Mouse (Mus musculus) regulatory T cell (primary cell): ENCODE measurements at regions not wholly inside any gene's neighbourhood (a gene's known extent, or its start where the extent isn't known, plus 50 kb on each side); places are given as distances from the start of the nearest gene placed in this dataset.

Source experiments
- in situ Hi-C: fragments of 300-600 bp; cut with MboI, MseI; formaldehyde crosslinking; loops from one replicate; pipeline ENCODE4 v1.15.1; 2025; ENCODE audit warnings: high pct_unique_total_duplicates

GRCm38 (mm10) chr10:19412926-19413325, 56.6 kb downstream of the Olig3 start:
- in situ Hi-C loops, result no loop called here

- in situ Hi-C loops, result no loop called here
These were observed 57.6 kb downstream of the Olig3 start for GRCm38 (mm10) chr10:19413935-19414334.

- in situ Hi-C loops, result no loop called here
These were observed 58.5 kb downstream of the Olig3 start for GRCm38 (mm10) chr10:19414834-19415233.

GRCm38 (mm10) chr10:19424030-19424429, 67.7 kb downstream of the Olig3 start:
- in situ Hi-C loops, result no loop called here

GRCm38 (mm10) chr10:19424961-19425360, 68.6 kb downstream of the Olig3 start:
- in situ Hi-C loops, result no loop called here

GRCm38 (mm10) chr10:19426835-19427234, 70.5 kb downstream of the Olig3 start:
- in situ Hi-C loops, result no loop called here

DNA sequence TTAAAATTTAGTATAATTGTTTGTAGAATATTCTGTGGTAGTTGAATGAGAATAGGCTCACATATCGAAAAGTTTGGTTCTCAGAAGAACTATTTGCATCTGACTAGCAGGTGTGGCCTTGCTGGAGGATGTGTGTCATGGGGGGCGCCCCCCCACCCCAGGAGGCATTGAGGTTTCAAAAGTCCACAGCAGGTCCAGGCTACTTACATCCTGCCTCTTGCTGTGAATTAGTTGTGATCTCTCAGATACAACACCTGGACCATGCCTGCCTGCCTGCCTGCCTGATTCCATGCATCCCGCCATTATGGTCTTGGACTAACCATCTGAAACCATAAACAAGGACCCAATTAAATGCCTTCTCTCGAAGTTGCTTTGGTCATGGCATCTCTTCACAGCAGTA, 76.2 kb downstream of the Olig3 start:
- in situ Hi-C loops, result no loop called here

- in situ Hi-C loops, result no loop called here
These were observed 78.3 kb downstream of the Olig3 start for GRCm38 (mm10) chr10:19434661-19435060.

DNA sequence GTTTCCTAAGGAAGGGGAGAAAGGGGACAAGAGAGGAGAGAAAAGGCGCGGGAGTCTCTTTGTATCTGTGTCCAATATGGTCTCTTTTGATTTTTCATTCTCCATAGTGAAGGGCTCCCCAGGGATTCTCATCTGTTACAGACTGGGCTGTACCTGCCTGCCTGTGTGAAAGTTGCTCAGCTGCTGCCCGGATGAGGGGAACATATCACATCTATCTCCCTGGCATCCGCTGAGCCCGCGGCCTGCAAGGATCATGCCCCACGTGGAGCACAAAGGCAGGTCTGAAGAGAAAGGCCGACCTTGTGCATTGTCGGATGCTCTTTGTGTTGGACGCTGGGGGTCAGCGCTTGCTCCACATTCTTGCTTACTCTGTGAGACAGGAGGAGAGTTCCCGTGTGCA, 85.5 kb downstream of the Olig3 start:
- in situ Hi-C loops, result no loop called here

GRCm38 (mm10) chr10:19443516-19443915, 87.2 kb downstream of the Olig3 start:
- in situ Hi-C loops, result no loop called here

DNA sequence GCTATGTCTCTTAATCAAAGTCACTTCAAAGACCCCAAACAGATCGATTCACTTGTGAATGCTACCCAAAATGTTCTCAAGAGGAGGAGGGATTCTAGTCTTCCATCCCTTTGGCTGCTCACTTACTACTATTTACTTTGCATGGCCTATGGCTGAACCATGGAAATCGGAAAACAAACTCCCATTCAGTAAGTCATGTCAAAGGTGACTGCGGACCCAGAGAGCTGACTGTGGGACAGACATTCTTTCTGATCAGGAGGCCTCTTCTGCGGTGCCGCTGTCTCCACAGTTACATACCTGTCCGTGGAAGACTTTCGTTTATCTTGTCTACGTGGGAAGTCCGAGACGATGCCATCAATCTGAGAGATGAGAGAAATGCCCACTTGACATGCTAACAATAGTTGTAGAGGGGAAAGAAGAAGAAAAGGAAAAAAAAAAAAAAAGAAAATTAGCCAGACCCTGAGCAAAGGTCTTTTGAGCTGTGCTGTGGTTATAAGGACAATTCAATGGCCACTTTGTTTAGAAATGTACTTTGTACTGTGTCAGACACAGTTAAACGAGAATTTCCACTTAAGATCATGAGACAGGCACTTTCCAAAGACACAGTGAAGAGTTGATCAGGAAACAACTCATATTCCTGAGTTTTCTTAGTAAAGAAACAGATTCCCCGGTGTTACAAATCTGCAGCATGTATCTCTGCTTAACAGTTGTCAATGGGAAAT, 92.7 kb downstream of the Olig3 start:
- in situ Hi-C loops, result no loop called here

- in situ Hi-C loops, result no loop called here
These were observed 102.7 kb downstream of the Olig3 start for GRCm38 (mm10) chr10:19459053-19459452.

DNA sequence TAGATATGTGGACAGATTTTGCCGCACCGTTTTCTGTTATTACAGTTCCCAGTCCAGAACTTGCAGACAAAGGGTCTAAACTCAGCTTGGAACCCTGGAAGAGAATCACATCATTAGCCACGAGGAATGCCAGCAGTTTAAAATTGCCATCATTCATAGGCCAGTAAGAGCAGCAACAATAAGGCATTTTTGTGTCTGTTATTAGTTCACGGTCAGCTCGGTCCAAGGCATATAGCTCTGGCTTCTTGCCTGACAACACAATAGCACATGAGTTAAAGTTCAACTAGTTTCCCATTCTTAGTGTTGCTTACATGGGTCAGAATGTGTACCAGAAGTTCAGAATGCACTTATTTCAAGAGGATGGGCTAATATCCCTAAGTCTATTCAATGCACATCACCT, 103.4 kb downstream of the Olig3 start:
- in situ Hi-C loops, result loop anchor here (10.0 kb wide), 2 partner anchors 155 to 615 kb away; no protein-coding TSS in a partner anchor

- in situ Hi-C loops, result loop anchor here (10.0 kb wide), 2 partner anchors 155 to 615 kb away; no protein-coding TSS in a partner anchor
These were observed 103.8 kb downstream of the Olig3 start for GRCm38 (mm10) chr10:19460164-19460563.

DNA sequence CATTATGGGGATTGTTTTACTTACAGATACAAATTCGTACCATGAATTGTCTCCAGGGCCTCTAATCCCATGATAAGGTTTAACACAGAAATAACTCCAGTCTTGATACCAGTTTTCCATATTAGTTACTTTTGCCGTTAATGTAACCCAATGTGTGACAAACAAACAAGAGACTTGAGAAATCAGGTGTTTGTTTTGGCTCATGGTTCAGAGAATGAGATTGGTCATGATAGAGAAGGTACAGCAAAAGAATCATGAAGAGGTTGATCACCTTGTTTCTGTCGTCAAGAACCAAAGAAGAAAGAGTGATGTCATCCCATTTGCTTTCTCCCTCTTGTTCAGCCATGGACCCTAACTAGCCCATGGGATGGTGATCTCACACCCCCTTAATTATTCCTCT, 107.5 kb downstream of the Olig3 start:
- in situ Hi-C loops, result loop anchor here (10.0 kb wide), 2 partner anchors 159 to 611 kb away; no protein-coding TSS in a partner anchor

DNA sequence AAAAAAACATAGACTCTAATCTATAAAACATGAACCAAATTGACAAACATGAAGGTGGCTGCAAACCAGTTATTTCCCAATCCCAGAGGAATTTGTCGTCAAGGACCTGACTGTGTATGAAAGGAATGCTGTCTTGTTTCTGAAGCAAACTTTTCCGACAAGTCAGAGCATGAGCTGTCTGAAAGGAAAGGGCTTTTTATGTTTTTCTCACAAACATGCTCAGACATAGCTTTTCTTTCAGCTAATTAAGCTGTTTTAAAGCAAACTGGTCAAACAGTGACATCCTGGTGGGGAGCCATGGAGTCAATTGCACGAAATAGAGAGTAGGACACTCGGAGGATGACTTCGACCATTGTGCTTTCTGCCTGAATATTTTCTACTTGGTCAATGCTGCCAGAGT, 108.2 kb downstream of the Olig3 start:
- in situ Hi-C loops, result loop anchor here (10.0 kb wide), 2 partner anchors 160 to 610 kb away; no protein-coding TSS in a partner anchor

GRCm38 (mm10) chr10:19471349-19472040, 115.2 kb downstream of the Olig3 start:
- in situ Hi-C loops, result no loop called here

- in situ Hi-C loops, result no loop called here
These were observed 115.7 kb downstream of the Olig3 start for GRCm38 (mm10) chr10:19472066-19472465.

- in situ Hi-C loops, result no loop called here
These were observed 116.7 kb downstream of the Olig3 start for GRCm38 (mm10) chr10:19472949-19473535.

DNA sequence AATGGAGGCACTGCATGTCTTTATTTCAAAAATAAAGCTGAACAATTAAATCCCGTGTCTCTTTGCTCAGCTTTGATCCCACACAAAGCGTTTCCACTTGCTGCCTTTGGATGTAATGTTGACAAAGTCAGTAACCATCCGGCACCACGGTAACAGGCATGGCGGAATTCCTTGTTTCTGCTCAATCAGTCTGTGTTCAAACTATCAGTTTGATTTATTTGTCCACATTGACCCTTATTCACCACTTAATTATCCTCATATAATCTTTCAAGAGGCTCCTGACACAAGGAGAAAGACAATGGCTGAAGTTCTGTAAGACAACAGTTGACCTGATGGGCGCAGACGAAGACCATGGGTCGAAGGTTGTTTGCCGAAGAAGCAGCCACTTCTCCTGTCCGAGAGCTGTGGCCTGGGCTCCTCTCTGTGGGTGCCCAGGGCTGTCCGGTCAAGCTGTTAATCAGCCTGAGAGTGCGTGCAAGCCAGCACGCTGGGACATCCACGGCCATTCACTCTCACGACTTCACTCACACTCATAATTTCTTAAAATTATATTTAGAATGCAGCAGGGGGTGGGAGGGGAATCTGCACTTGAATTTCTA, 106.1 kb upstream of the Ifngr1 start:
- in situ Hi-C loops, result no loop called here

DNA sequence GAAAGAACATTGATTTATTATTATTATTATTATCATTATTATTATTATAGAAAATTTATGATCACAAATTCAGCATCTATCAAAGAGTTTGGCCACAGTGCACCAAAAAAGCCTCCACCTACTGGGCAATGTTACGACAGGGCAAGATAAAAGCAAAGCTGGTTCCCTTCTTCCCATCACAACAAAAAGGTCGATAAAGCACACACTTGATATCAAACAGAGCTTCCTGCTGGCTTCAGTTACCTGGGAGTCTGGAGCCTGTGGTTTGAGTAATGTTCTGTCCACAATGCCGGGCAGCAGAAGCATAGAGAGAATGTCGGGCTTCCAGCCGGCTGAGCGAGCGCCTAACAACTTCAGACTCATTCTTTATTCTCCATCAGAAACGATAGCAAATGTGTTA, 101.2 kb upstream of the Ifngr1 start:
- in situ Hi-C loops, result loop anchor here (10.0 kb wide), 1 partner anchor 194 kb away; no protein-coding TSS in a partner anchor
